Mouse (Mus musculus): ENCODE measurements around the gene Scmh1. TPM values are rescaled to one million over a fixed set of nuclear protein-coding genes. Genes with fewer than 3 reads are reported as not detected.

Scmh1 gene
- 46.3 TPM for polyA plus RNA-seq (2015; fragmentation: Illumina TruSeq; extraction: RNeasy Lipid Tissue Mini Kit (QIAGEN cat#74804); ENCODE audit: low read depth, low replicate concordance)

DNA sequence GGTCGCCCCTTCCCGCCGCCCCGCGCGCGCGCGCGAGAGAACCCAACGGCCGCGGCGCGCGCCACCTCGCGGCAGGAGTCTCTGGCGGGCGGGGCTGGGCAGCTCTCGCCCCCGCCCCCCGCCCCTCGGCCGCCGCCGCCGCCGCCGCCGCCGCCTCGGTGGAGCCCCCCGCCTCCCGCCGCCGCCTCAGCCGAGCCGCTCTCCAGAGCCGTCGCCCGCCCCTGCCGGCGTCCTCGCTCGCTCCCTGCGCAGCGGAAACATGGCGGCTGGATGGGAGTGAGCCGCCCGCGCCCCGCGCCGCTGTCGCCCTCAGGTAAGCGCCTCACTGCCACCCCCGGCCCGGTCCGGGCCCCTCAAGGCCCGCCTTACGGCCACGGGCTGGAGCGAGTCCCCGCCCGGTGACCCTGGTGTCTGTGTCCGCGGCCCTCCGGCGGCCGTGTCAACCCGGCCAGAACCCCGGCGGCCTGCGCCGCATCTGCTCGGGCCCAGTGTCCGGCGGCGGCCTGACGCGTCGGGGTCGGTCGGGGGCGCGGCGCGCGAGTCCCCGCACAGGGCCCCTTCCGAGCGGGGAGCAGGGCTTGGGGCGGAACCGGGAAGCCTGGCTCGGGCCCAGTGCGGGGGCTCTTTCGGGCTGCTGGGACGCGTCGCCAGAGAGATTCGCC, at the start of gene Scmh1:
TSS of gene Scmh1 (plus strand) at position 138 of the 662 bp plus-strand sequence.

DNA sequence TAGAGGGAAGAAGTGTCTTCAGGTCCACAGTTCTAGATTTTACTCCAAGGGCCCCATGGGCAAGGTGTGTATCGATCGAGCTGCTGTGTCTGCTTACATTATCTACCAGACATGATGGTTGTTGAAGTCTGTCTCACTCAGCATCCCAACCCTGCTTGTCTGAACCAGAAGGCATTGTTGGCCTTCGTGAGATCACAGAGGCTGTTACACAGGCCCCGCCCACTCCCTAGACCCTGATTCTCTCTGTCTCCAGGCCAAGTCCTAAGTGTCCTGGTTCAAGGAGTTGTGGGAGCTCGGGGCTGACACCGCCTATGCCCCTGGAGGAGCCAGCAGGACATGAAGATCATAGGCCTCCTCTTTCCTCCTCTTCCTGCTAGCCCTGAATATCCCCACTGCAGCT, 126.9 kb downstream of the Scmh1 start, which contains the start of gene Slfnl1:
TSS of gene Slfnl1 (plus strand) at position 246 of the 400 bp plus-strand sequence.

DNA sequence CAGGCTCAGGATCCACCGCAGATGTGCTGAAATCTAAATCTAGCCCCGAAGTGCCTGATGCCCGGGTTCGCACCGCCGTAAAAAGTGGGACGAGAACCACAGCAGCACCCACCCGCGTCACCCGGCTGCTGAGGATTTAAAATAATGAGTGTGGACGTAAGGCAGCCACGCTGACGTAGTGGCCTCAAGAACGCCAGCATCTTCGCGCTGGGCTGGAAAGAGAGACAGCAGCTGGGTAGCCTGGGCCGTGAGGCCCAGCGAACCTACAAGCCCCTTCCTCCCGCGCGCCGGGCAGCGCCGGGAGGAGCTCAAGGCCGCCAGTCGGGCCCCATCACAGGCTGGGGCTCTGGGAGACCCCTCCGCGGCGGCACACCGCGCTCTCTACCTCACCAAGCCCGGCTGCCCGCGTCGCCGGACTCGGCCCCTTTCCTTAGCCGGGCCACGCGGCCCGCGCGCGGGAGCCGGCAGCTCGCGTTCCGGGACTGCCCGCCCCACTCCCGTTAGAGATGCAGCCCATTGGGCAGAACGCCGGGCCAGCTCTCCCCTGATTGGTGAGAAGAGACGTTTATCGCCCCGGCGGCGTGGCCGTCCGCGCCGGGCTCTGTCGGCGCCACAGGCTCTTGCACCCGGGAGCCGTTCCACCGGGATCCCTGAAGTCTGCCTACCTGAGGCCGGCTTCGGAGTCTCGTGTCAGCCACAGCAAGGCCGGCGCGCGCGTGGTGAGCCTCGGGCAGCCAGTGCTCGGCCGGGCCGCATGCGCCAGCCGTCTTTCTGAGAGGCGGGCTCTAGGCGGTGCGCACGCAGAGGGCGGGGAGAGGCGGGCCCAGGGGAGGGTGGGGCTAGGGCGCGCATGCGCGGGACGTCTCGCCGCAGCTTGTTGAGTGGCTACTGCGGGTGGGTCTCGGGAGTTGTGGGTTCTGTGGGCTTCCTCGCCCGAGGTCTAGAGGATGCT, 164.7 kb downstream of the Scmh1 start, which contains the start of gene Ctps:
TSS of gene Ctps (minus strand) at position 791 of the 952 bp plus-strand sequence.

Other genes starting within 250 kb of the Scmh1 start
- not detected for gene Edn2, start 244.1 kb upstream of the Scmh1 start, polyA plus RNA-seq (2015; fragmentation: Illumina TruSeq; extraction: RNeasy Lipid Tissue Mini Kit (QIAGEN cat#74804); ENCODE audit: low read depth, low replicate concordance)
- gene Foxo6, start 117.9 kb upstream of the Scmh1 start, polyA plus RNA-seq (2015; fragmentation: Illumina TruSeq; extraction: RNeasy Lipid Tissue Mini Kit (QIAGEN cat#74804); ENCODE audit: low read depth, low replicate concordance), result 6.4 TPM
- not detected for gene Slfnl1, start 127.0 kb downstream of the Scmh1 start, polyA plus RNA-seq (2015; fragmentation: Illumina TruSeq; extraction: RNeasy Lipid Tissue Mini Kit (QIAGEN cat#74804); ENCODE audit: low read depth, low replicate concordance)
- gene Ctps, start 165.0 kb downstream of the Scmh1 start, polyA plus RNA-seq (2015; fragmentation: Illumina TruSeq; extraction: RNeasy Lipid Tissue Mini Kit (QIAGEN cat#74804); ENCODE audit: low read depth, low replicate concordance), result 38.9 TPM
- not detected for gene Gm8439, start 183.5 kb downstream of the Scmh1 start, polyA plus RNA-seq (2015; fragmentation: Illumina TruSeq; extraction: RNeasy Lipid Tissue Mini Kit (QIAGEN cat#74804); ENCODE audit: low read depth, low replicate concordance)

Data from brain, adult 10 weeks (tissue).